13 mouse cellular contexts compared by ENCODE assay signal in genomic region chr6:125312171-125312570, GRCm38 (mm10). TPM values are rescaled to one million over a fixed set of nuclear protein-coding genes. Genes with fewer than 3 reads are reported as not detected.
DNase-seq lines count a peak whose midpoint lies in the region; ATAC-seq and TF ChIP-seq lines count a peak whose summit lies in the region.
"Had no signal": no experiment of that assay in that cellular context is flagged by ENCODE, and none has a peak within 500 bp of the region (broad histone marks: within the 10 kb centered on the region; RNA-seq: fewer than 3 reads in every experiment).

No protein-coding gene starts in this region.

- no peak for ATAC-seq in kidney, embryonic 16.5 days (ENCODE audit: low FRiP score, low TSS enrichment)
- ATAC-seq in embryonic facial prominence, embryonic 13.5 days (ENCODE audit: insufficient number of reproducible peaks, insufficient read depth, low FRiP score, low TSS enrichment, low read depth): no peak
- ATAC-seq in hindbrain, embryonic 14.5 days (ENCODE audit: low FRiP score): no peak
- ATAC-seq in liver, embryonic 16.5 days (ENCODE audit: low read depth): no peak

- no peak for TF ChIP-seq CTCF in layer of hippocampus, adult 2 months (conservative IDR thresholded peaks at IDR 0.05)

- peaks cover 20% of the 10 kb centered on the region; the same call in 1 of the 2 replicates for H3K36me3 ChIP-seq in kidney, embryonic 16.5 days (ENCODE audit: insufficient read depth, low read length)
- peaks cover 9% of the 10 kb centered on the region for H3K36me3 ChIP-seq in embryonic facial prominence, embryonic 13.5 days
- H3K36me3 ChIP-seq in hindbrain, embryonic 14.5 days (replicated peaks; ENCODE audit: control insufficient read depth, insufficient read depth): no peaks in the 10 kb centered on the region
- H3K36me3 ChIP-seq in liver, embryonic 16.5 days (ENCODE audit: control insufficient read depth, insufficient read depth): peaks cover 1% of the 10 kb centered on the region; the same call in 1 of the 2 replicates
- H3K36me3 ChIP-seq: G1E had no signal

- H3K4me2 ChIP-seq in kidney, embryonic 16.5 days (replicated peaks; ENCODE audit: low read depth, low read length): peak overlapping the region; percentile 80
- peak overlapping the region; percentile 74 for H3K4me2 ChIP-seq in embryonic facial prominence, embryonic 13.5 days
- H3K4me2 ChIP-seq in hindbrain, embryonic 14.5 days (replicated peaks): peak overlapping the region; percentile 62
- peak overlapping the region; percentile 49 for H3K4me2 ChIP-seq in liver, embryonic 16.5 days (ENCODE audit: low read depth, low read length)

- H3K4me3 ChIP-seq in kidney, embryonic 16.5 days (ENCODE audit: low read length): peak overlapping the region; percentile 70
- H3K4me3 ChIP-seq in embryonic facial prominence, embryonic 13.5 days: peak overlapping the region; percentile 52; the same call in 1 of the 2 replicates
- H3K4me3 ChIP-seq in hindbrain, embryonic 14.5 days (replicated peaks; ENCODE audit: low read length): no peak overlapping the region
- peak overlapping the region; percentile 67; the same call in 1 of the 2 replicates for H3K4me3 ChIP-seq in liver, embryonic 16.5 days (ENCODE audit: low read depth, low read length)
- no peak overlapping the region for H3K4me3 ChIP-seq in layer of hippocampus, adult 2 months

- H3K9me3 ChIP-seq in kidney, embryonic 16.5 days (ENCODE audit: low read length): no peaks in the 10 kb centered on the region
- no peaks in the 10 kb centered on the region for H3K9me3 ChIP-seq in embryonic facial prominence, embryonic 13.5 days
- no peaks in the 10 kb centered on the region for H3K9me3 ChIP-seq in hindbrain, embryonic 14.5 days (ENCODE audit: control insufficient read depth, low read length)
- H3K9me3 ChIP-seq in liver, embryonic 16.5 days (replicated peaks; ENCODE audit: control insufficient read depth, low read length): no peaks in the 10 kb centered on the region

- 78% methylated on average over 9 of the region's 9 CpGs for WGBS in kidney, embryonic 16.5 days
- 75% methylated on average over 9 of the region's 9 CpGs for WGBS in embryonic facial prominence, embryonic 13.5 days
- 88% methylated on average over 9 of the region's 9 CpGs for WGBS in hindbrain, embryonic 14.5 days
- WGBS in liver, embryonic 16.5 days (ENCODE audit: insufficient replicate concordance): 65% methylated on average over 9 of the region's 9 CpGs

- no peak for DNase-seq in kidney, postnatal 36 days
- DNase-seq in hindbrain, embryonic 14.5 days (ENCODE audit: low spot score): no peak
- no peak for DNase-seq in layer of hippocampus, postnatal 36 days
- DNase-seq in layer of hippocampus, adult 2 months (ENCODE audit: low spot score in 2 of 2): no peak
- no peak for DNase-seq in right cerebral cortex, postnatal 36 days (ENCODE audit: low spot score in 2 of 2)
- DNase-seq: cerebellum, postnatal 25 days had no signal

- no peak overlapping the region for H3K27ac ChIP-seq in kidney, embryonic 16.5 days (ENCODE audit: low read length)
- H3K27ac ChIP-seq in embryonic facial prominence, embryonic 13.5 days: no peak overlapping the region
- no peak overlapping the region for H3K27ac ChIP-seq in hindbrain, embryonic 14.5 days
- H3K27ac ChIP-seq in liver, embryonic 16.5 days (ENCODE audit: low read length): no peak overlapping the region
- no peak overlapping the region for H3K27ac ChIP-seq in layer of hippocampus, adult 2 months

- no peaks in the 10 kb centered on the region for H3K27me3 ChIP-seq in kidney, embryonic 16.5 days (ENCODE audit: insufficient read depth, low read length)
- H3K27me3 ChIP-seq in embryonic facial prominence, embryonic 13.5 days: no peaks in the 10 kb centered on the region
- H3K27me3 ChIP-seq in hindbrain, embryonic 14.5 days (ENCODE audit: control insufficient read depth, insufficient read depth, low read length): no peaks in the 10 kb centered on the region
- H3K27me3 ChIP-seq in liver, embryonic 16.5 days (ENCODE audit: control insufficient read depth, insufficient read depth, low read depth, low read length): no peaks in the 10 kb centered on the region; the same call in 1 of the 2 replicates

- H3K9ac ChIP-seq in kidney, embryonic 16.5 days (replicated peaks; ENCODE audit: low read length): peak overlapping the region; percentile 92
- H3K9ac ChIP-seq in embryonic facial prominence, embryonic 13.5 days: peak overlapping the region; percentile 81; the same call in 1 of the 2 replicates
- no peak overlapping the region for H3K9ac ChIP-seq in hindbrain, embryonic 14.5 days
- H3K9ac ChIP-seq in liver, embryonic 16.5 days (ENCODE audit: low read depth, low read length): no peak overlapping the region

- H3K4me1 ChIP-seq in kidney, embryonic 16.5 days (ENCODE audit: insufficient read depth, low read length): peaks cover 37% of the 10 kb centered on the region
- H3K4me1 ChIP-seq in embryonic facial prominence, embryonic 13.5 days: peaks cover 41% of the 10 kb centered on the region
- peaks cover 12% of the 10 kb centered on the region for H3K4me1 ChIP-seq in hindbrain, embryonic 14.5 days (replicated peaks; ENCODE audit: control insufficient read depth, insufficient read depth, low read length)
- peaks cover 8% of the 10 kb centered on the region for H3K4me1 ChIP-seq in liver, embryonic 16.5 days (ENCODE audit: control insufficient read depth, low read depth, low read length)

RNA-seq across cellular contexts. Expression of gene Ltbr, which starts 1.5 kb away (rescaled TPM):
- polyA plus RNA-seq in kidney, embryonic 16.5 days (2015; fragmentation: Nextera tagmentation; extraction: Ambion mirVana): 71.6 and 73.7 TPM in 2 replicates
- polyA plus RNA-seq in embryonic facial prominence, embryonic 13.5 days (2015; fragmentation: Nextera tagmentation; extraction: Ambion mirVana): 33.1 TPM in 2 replicates
- 14.8 and 14.9 TPM in 2 replicates for polyA plus RNA-seq in hindbrain, embryonic 14.5 days (2014; fragmentation: Nextera tagmentation; extraction: Ambion mirVana)
- 22.3 and 22.5 TPM in 2 replicates for polyA plus RNA-seq in liver, embryonic 16.5 days (2015; fragmentation: Nextera tagmentation; extraction: Ambion mirVana)
- 1 to 10 TPM; 6.9 to 7.0 TPM for total RNA-seq in layer of hippocampus, postnatal 36 days (2021)
- total RNA-seq in layer of hippocampus, adult 2 months (2021): 1 to 10 TPM; 6.6 to 9.8 TPM
- total RNA-seq: G1E had no signal
- polyA plus RNA-seq: G1E had no signal

RNA-seq across cellular contexts. Expression of gene Scnn1a, which starts 8.3 kb away (rescaled TPM):
- polyA plus RNA-seq in kidney, embryonic 16.5 days (2015; fragmentation: Nextera tagmentation; extraction: Ambion mirVana): 7.5 and 7.7 TPM in 2 replicates
- 1.3 and 1.5 TPM in 2 replicates for polyA plus RNA-seq in embryonic facial prominence, embryonic 13.5 days (2015; fragmentation: Nextera tagmentation; extraction: Ambion mirVana)
- polyA plus RNA-seq in hindbrain, embryonic 14.5 days (2014; fragmentation: Nextera tagmentation; extraction: Ambion mirVana): 0.50 and 0.53 TPM in 2 replicates
- polyA plus RNA-seq in liver, embryonic 16.5 days (2015; fragmentation: Nextera tagmentation; extraction: Ambion mirVana): 0.61 and 0.74 TPM in 2 replicates
- 1 to 10 TPM; 4.1 to 4.3 TPM for total RNA-seq in layer of hippocampus, postnatal 36 days (2021)
- total RNA-seq in layer of hippocampus, adult 2 months (2021): 1 to 10 TPM; 4.3 to 5.2 TPM
- polyA plus RNA-seq: G1E had no signal

RNA-seq across cellular contexts. Expression of gene Tuba3a, which starts 26.3 kb away (rescaled TPM):
- 0.19 and 0.65 TPM in 2 replicates for polyA plus RNA-seq in kidney, embryonic 16.5 days (2015; fragmentation: Nextera tagmentation; extraction: Ambion mirVana)
- 0.17 and 0.22 TPM in 2 replicates for polyA plus RNA-seq in embryonic facial prominence, embryonic 13.5 days (2015; fragmentation: Nextera tagmentation; extraction: Ambion mirVana)
- polyA plus RNA-seq in hindbrain, embryonic 14.5 days (2014; fragmentation: Nextera tagmentation; extraction: Ambion mirVana): not detected in 2 replicates
- polyA plus RNA-seq in liver, embryonic 16.5 days (2015; fragmentation: Nextera tagmentation; extraction: Ambion mirVana): not detected in 2 replicates
- not detected for total RNA-seq in layer of hippocampus, postnatal 36 days (2021)
- not detected for total RNA-seq in layer of hippocampus, adult 2 months (2021)
- total RNA-seq: adrenal gland, postnatal 10 days; G1E; layer of hippocampus, postnatal 25 days had no signal
- polyA plus RNA-seq: frontal cortex, adult 2 months; G1E had no signal

RNA-seq across cellular contexts. Expression of gene Tnfrsf1a, which starts 37.0 kb away (rescaled TPM):
- 91.0 and 93.2 TPM in 2 replicates for polyA plus RNA-seq in kidney, embryonic 16.5 days (2015; fragmentation: Nextera tagmentation; extraction: Ambion mirVana)
- polyA plus RNA-seq in embryonic facial prominence, embryonic 13.5 days (2015; fragmentation: Nextera tagmentation; extraction: Ambion mirVana): 62.3 and 67.9 TPM in 2 replicates
- 15.4 and 16.6 TPM in 2 replicates for polyA plus RNA-seq in hindbrain, embryonic 14.5 days (2014; fragmentation: Nextera tagmentation; extraction: Ambion mirVana)
- 30.5 and 32.8 TPM in 2 replicates for polyA plus RNA-seq in liver, embryonic 16.5 days (2015; fragmentation: Nextera tagmentation; extraction: Ambion mirVana)
- total RNA-seq in layer of hippocampus, postnatal 36 days (2021): 10 to 100 TPM in 1 of 2 experiments, 1 to 10 TPM in 1; 9.9 to 12.6 TPM
- total RNA-seq in layer of hippocampus, adult 2 months (2021): 10 to 100 TPM; 12.0 to 12.1 TPM
- total RNA-seq: G1E had no signal

Comparison
In these comparisons a context has a peak if more than half of its experiments do, and no peak if none do; other contexts are left out.
1. H3K4me3 ChIP-seq: peak in kidney, embryonic 16.5 days (single experiment), embryonic facial prominence, embryonic 13.5 days (single experiment) and liver, embryonic 16.5 days (single experiment); none in hindbrain, embryonic 14.5 days (single experiment) and layer of hippocampus, adult 2 months (single experiment).
2. H3K9ac ChIP-seq: peak in kidney, embryonic 16.5 days (single experiment) and embryonic facial prominence, embryonic 13.5 days (single experiment); none in hindbrain, embryonic 14.5 days (single experiment) and liver, embryonic 16.5 days (single experiment).
3. Peak in every context shown above with its lines, with median percentiles within 50 percentile points of each other: H3K4me2 ChIP-seq.